Mouse (Mus musculus) CD4-positive, CD25-positive, alpha-beta regulatory T cell, adult 4 months (primary cell): ENCODE results near the gene Cela3a. TPM values are rescaled to one million over a fixed set of nuclear protein-coding genes. Genes with fewer than 3 reads are reported as not detected.
"Not testable (repeated sequence)": the region's sequence is repeated elsewhere in the genome, so short reads cannot be mapped to it uniquely, and the experiment has no call there.

Source experiments
- ATAC-seq: one replicate; pipeline ENCODE4 v1.8.0; 2017
- polyA plus RNA-seq, 2 experiments: library from polyadenylated mRNA; unstranded; fragments of 100-300 nt; shearing (Covaris generic); gene quantifications; one replicate each; pipeline ENCODE4 v1.2.1; 2017

Gene Cela3a
- not detected for polyA plus RNA-seq

- ATAC-seq = no peak
These were observed at the start of gene Cela3a for GRCm38 (mm10) chr4:137409691-137410090. TSS of gene Cela3a (minus strand) at chr4:137409791.

GRCm38 (mm10) chr4:137458861-137459260, 49.3 kb upstream of the Cela3a start:
- ATAC-seq = no peak

DNA sequence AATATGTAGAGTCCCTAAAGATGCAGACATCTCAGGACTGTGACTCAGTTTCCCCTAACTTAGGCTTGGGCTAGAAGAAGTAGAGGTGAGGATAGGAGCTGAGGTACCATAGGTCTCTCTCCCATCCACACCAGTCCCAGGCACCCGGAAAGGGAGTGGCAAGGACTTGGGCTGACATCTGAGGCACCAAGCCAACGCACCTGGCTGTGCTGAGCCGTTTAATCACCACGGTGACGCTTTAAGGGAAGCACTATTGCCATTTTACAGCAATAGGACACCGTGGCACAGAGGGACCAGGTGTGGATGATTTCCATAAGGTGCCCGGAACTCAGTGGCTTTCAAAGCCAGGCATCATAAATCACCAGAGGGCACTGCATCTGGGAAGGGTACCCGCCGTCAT, 48.7 kb upstream of the Cela3a start:
- no peak for ATAC-seq

- ATAC-seq = no peak
These were observed 47.7 kb upstream of the Cela3a start for GRCm38 (mm10) chr4:137457292-137457691.

GRCm38 (mm10) chr4:137456581-137456980, 47.0 kb upstream of the Cela3a start:
- no peak for ATAC-seq

GRCm38 (mm10) chr4:137454582-137454981, 45.0 kb upstream of the Cela3a start:
- ATAC-seq = no peak

GRCm38 (mm10) chr4:137453234-137453767, 43.7 kb upstream of the Cela3a start, which contains the start of gene 1700013G24Rik:
TSS of gene 1700013G24Rik (plus strand) at chr4:137453284.
- no peak for ATAC-seq

DNA sequence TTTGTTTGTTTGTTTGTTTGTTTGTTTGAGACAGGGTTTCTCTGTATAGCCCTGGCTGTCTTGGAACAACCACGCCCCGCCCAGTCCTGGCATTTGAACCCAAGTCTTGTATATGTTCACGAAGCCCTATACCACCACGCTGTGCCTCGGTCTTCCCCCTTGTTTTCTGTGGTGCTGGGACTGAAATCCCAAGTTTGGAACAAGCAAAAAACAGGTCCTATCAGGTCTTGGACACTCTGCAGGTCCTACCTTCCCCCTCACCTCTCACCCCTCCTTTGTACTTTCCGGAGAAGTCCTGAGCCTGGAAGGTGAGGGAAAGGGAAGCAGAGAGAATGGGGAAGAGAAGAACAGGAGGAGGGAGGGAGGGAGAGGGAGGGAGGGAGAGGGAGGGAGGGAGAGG, 42.6 kb upstream of the Cela3a start:
- ATAC-seq = no peak

DNA sequence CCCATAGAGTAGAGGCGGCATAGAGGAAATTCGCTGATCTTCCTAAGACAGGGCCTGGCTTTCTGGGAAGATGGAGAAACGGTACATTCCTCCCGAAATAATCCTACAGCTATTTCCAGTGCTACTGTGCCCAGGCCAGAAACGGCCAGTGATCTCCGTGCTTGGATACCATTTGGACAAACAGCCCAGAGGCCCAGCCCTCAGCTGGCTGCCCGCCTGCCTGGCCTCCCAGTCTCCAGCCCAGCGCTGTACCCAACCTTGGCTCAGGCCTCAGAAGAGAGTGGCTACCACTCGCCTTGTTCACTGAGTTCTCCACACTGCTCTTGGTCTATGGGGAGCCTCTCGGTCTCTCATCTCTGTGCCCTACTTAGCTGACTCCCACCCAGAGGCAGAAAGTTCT, 40.1 kb upstream of the Cela3a start:
- no peak for ATAC-seq

GRCm38 (mm10) chr4:137449132-137449531, 39.5 kb upstream of the Cela3a start:
- no peak for ATAC-seq

DNA sequence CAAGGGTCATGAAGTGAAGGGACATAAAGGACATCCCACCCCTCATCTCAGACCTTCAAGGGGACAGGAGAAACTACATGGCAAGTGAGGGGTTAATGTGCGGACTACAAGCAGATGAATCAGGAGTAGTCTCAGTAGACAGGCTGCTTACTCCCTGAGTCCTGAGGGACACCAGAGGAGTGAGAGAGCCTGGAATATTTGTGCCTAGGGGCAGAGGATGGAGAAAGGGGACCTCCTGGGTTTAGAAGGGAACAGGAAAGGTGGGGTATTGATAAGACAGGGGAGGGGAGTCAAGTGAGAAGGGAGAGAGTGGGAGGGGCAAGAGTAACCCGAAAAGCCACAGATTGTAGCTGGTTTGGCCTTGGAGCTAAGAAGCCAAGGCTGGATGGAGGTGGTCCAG, 39.0 kb upstream of the Cela3a start:
- no peak for ATAC-seq

DNA sequence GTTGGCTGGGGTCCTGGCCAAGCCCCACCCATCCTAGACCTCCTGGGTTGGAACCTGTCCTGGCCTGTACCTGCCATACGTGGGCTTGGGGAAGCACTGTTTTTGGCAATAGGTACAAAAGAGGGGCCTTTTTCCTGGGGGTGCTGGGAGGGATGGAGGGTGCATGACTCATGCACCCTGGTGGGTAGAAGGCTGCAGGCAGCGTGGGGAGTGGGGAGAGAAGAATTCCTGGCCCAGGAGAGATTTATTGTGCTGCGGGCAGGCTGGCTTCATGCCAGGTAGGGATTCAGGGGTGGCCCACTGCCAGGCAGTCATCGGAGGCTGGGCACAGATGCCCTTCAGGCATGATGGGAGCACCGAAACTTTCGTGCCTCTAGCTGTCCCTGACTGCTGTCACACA, 38.6 kb upstream of the Cela3a start:
- ATAC-seq = no peak

DNA sequence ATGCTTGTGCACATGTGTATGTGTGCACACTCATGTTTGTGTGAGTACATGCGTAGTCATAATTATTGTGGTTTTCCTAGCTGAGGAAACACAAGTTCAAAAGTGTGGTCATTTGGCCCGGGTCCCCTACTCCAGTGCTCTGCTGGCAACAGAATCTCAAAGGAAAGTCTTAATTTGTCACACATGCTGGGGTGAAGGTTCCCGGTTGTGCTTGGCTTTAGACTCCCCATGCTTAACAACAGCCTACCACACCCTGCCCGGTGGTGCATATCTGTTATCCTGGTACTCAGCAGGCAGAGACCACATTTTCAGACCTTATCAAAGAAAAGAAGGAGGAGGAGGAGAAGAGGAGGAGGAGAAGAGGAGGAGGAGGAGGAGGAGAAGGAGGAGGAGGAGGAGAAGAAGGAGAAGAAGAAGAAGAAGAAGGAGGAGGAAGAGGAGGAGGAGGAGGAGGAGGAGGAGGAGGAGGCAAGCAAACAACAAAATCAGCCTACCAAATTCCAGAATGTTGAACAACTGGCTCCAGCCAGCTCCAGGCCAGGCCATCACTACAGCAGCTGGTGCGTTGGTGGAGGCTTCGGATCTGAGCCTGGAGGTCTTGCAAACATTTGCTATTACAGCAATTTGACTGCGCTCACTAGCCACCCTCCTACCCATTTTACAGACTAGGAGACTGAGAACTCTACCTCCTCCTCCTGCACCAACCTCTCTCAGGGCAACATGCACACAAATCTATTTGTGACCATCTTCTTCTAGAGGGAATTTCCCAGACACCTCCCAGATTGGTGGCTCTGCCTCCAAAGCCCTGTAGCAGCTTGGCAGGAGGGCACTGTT, 38.0 kb upstream of the Cela3a start:
- no peak for ATAC-seq

DNA sequence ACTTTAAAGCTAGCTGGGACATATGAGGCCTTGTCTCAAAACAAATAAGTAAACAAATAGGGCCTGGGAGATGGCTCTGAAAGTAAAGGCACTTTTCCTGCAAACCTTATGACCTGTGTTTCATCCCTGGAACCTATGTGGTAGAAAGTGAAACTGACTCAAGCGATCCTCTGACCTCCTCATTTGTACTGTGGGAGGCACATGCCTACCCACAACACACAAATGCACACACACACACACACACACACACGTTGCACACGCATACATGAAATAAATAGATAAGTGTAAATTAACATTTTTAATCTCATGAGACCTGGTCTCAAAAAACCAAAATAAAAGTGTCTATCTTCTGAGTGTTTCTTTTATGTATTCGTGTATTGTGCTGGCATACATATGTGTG, 36.3 kb upstream of the Cela3a start:
- no peak for ATAC-seq

- ATAC-seq = no peak
These were observed 34.0 kb upstream of the Cela3a start for GRCm38 (mm10) chr4:137443625-137444024.

DNA sequence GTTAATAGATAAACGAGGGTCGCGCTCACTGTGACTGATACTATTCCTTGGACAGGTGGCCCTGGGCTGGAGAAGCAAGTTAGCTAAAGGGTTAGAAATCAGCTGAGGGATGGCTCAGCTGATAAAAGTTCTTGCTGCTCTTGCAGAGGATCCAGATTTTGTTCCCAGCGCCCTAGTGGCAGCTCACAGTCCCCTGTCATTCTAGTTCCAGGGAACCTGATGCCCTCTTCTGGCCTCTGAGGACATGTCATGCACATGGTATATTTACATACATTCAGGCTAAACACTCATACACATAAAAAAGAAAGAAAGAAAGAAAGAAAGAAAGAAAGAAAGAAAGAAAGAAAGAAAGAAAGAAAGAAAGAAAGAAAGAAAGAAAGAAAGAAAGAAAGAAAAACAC, 31.7 kb upstream of the Cela3a start:
- no peak for ATAC-seq

- ATAC-seq = no peak
These were observed 29.3 kb upstream of the Cela3a start for GRCm38 (mm10) chr4:137438842-137439241.

DNA sequence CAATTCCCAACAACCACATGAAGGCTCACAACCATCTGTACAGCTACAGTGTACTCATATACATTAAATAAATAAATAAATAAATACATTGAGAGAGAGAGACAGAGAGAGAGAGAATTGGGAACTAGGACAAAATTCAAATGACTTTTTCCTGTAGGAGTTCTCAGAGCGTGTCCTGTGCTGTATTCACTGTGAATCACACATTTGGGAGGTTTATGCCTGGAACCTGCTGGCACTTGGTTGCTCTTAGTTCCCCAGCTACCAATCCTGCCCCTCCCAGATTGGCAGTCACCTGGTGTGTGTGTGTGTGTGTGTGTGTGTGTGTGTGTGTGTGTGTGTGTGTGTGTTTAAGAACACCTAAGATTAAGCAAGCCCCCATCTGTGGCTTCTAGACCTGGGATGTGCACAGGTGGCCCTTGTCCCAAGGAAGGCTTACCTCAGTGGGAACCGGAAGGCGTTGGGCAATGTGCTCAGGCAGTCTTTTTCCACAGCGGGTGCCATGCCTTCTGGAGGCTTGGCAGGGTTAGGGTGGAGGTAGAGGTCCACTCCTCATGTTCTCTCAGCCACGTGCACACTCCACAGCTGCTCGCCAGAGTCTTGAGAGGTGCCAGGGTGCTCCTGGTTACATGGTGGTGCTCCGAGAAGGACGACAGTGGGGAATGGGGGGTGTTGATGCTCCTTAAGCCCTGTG, 27.5 kb upstream of the Cela3a start:
- ATAC-seq = no peak

DNA sequence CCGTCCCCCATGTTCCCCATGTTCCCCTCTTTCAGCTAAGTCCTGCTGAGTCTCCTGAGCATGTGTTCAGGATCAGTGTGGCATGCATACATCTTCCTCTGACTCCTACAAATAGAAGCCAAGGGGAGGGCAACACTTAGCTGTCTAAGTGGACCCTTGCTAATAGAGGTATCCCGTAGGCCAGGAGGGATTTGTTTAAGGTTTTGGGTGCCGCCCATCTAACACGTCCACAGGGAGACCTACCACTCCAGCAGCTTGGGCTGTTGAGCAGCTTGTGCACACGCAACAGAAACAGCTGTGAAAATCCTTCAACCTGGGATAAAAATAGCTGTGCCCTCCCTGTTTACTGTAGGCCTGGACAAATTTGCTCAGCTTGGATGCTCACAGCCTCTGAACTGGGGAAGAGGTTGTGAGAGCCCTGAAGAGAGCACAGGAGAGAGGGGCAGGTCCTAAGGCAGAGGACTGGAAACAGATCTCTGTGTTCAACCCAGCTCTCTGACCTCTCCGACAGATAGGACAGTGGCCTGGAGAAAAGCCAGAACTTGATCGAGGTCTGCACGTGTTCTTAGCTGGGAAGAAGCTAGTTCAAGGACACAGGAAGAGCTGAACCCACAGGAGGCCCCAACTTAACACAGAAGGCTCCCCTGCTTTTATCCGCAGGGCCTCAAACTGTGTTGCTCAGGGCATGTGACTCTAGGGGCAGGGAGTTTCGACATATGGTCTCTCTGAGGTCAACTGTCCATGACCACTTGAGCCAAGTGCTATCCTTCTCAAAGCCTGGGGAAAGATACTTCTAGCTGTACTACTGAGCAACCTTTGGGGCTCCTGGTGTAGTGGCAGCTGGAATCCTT, 23.3 kb upstream of the Cela3a start:
- not testable (repeated sequence) for ATAC-seq

GRCm38 (mm10) chr4:137430502-137430901, 20.9 kb upstream of the Cela3a start, which contains the start of gene Cela3b:
TSS of gene Cela3b (minus strand) at chr4:137430540.
- no peak for ATAC-seq

GRCm38 (mm10) chr4:137417712-137418564, 8.3 kb upstream of the Cela3a start:
- peak; percentile 29 for ATAC-seq

- ATAC-seq = no peak
These were observed 5.3 kb upstream of the Cela3a start for GRCm38 (mm10) chr4:137414936-137415335.
